Mouse (Mus musculus): ENCODE data around the gene Gfpt2.
"Not testable (repeated sequence)": the region's sequence is repeated elsewhere in the genome, so short reads cannot be mapped to it uniquely, and the experiment has no call there.

Gfpt2 gene

GRCm38 (mm10) chr11:49794342-49795144 is 565 bp downstream of the Gfpt2 start:
- no peak for DNase-seq (ENCODE audit: low spot score)

GRCm38 (mm10) chr11:49798931-49799330 is 5.0 kb downstream of the Gfpt2 start:
- DNase-seq (ENCODE audit: low spot score) = no peak

GRCm38 (mm10) chr11:49801516-49801915 is 7.5 kb downstream of the Gfpt2 start:
- DNase-seq (ENCODE audit: low spot score) = no peak

GRCm38 (mm10) chr11:49803801-49804200 is 9.8 kb downstream of the Gfpt2 start:
- DNase-seq (ENCODE audit: low spot score) = no peak

GRCm38 (mm10) chr11:49806218-49806617 is 12.2 kb downstream of the Gfpt2 start:
- DNase-seq (ENCODE audit: low spot score) = no peak

GRCm38 (mm10) chr11:49808946-49809345 is 15.0 kb downstream of the Gfpt2 start:
- no peak for DNase-seq (ENCODE audit: low spot score)

- DNase-seq (ENCODE audit: low spot score) = not testable (repeated sequence)
These were observed 16.7 kb downstream of the Gfpt2 start for GRCm38 (mm10) chr11:49810696-49811095.

- peak; percentile 8 for DNase-seq (ENCODE audit: low spot score)
These were observed 17.1 kb downstream of the Gfpt2 start for GRCm38 (mm10) chr11:49811099-49811541.

- no peak for DNase-seq (ENCODE audit: low spot score)
These were observed 17.9 kb downstream of the Gfpt2 start for GRCm38 (mm10) chr11:49811879-49812278.

GRCm38 (mm10) chr11:49818869-49819566 is 25.0 kb downstream of the Gfpt2 start:
- no peak for DNase-seq (ENCODE audit: low spot score)

- no peak for DNase-seq (ENCODE audit: low spot score)
These were observed 25.7 kb downstream of the Gfpt2 start for GRCm38 (mm10) chr11:49819676-49820075.

GRCm38 (mm10) chr11:49820928-49821327 is 26.9 kb downstream of the Gfpt2 start:
- DNase-seq (ENCODE audit: low spot score) = no peak

- DNase-seq (ENCODE audit: low spot score) = no peak
These were observed 27.6 kb downstream of the Gfpt2 start for GRCm38 (mm10) chr11:49821546-49821945.

- no peak for DNase-seq (ENCODE audit: low spot score)
These were observed 28.4 kb downstream of the Gfpt2 start for GRCm38 (mm10) chr11:49822337-49822736.

GRCm38 (mm10) chr11:49824896-49825295 is 30.9 kb downstream of the Gfpt2 start:
- DNase-seq (ENCODE audit: low spot score) = peak; percentile 75

GRCm38 (mm10) chr11:49827243-49827642 is 33.3 kb downstream of the Gfpt2 start:
- no peak for DNase-seq (ENCODE audit: low spot score)

- DNase-seq (ENCODE audit: low spot score) = peak; percentile 28
These were observed 35.3 kb downstream of the Gfpt2 start for GRCm38 (mm10) chr11:49829176-49829745.

GRCm38 (mm10) chr11:49831980-49832379 is 38.0 kb downstream of the Gfpt2 start:
- DNase-seq (ENCODE audit: low spot score) = no peak

- DNase-seq (ENCODE audit: low spot score) = no peak
These were observed 39.0 kb downstream of the Gfpt2 start for GRCm38 (mm10) chr11:49832962-49833361.

- DNase-seq (ENCODE audit: low spot score) = no peak
These were observed 40.3 kb downstream of the Gfpt2 start for GRCm38 (mm10) chr11:49834248-49834647.

GRCm38 (mm10) chr11:49835257-49835956 is 41.4 kb downstream of the Gfpt2 start:
- no peak for DNase-seq (ENCODE audit: low spot score)

GRCm38 (mm10) chr11:49837717-49838407 is 43.9 kb downstream of the Gfpt2 start:
- no peak for DNase-seq (ENCODE audit: low spot score)

All from lung, postnatal 25 days (tissue).